Mouse (Mus musculus): ENCODE measurements around the gene Kat14.

GRCm38 (mm10) chr2:144409037-144409436 is 40.3 kb downstream of the Kat14 start:
- TF ChIP-seq CTCF (IDR thresholded peaks at IDR 0.05; ENCODE audit: borderline replicate concordance, control insufficient read depth, extremely low read depth, insufficient read depth, low read length, poor library complexity) (no peak), POLR2A (IDR thresholded peaks at IDR 0.05; ENCODE audit: control insufficient read depth, extremely low read depth, insufficient read depth, low read length, poor library complexity) (no peak)

Measured in thymus, adult 2 months (tissue).